Mouse (Mus musculus): Measurements from ENCODE around the gene Trio.

Trio gene

GRCm38 (mm10) chr15:27991892-27992593 is 33.6 kb downstream of the Trio start:
- DNase-seq (ENCODE audit: low spot score) = no peak

- DNase-seq (ENCODE audit: low spot score) = no peak
Measured at GRCm38 (mm10) chr15:27991066-27991701, 34.5 kb downstream of the Trio start.

GRCm38 (mm10) chr15:27987979-27988378 is 37.7 kb downstream of the Trio start:
- DNase-seq (ENCODE audit: low spot score) = no peak

GRCm38 (mm10) chr15:27984881-27985280 is 40.8 kb downstream of the Trio start:
- DNase-seq (ENCODE audit: low spot score) = no peak

- no peak for DNase-seq (ENCODE audit: low spot score)
Measured at GRCm38 (mm10) chr15:27981764-27982500, 43.7 kb downstream of the Trio start.

GRCm38 (mm10) chr15:27981258-27981657 is 44.4 kb downstream of the Trio start:
- DNase-seq (ENCODE audit: low spot score) = no peak

GRCm38 (mm10) chr15:27980436-27980835 is 45.2 kb downstream of the Trio start:
- no peak for DNase-seq (ENCODE audit: low spot score)

- no peak for DNase-seq (ENCODE audit: low spot score)
Measured at GRCm38 (mm10) chr15:27976950-27977349, 48.7 kb downstream of the Trio start.

- DNase-seq (ENCODE audit: low spot score) = no peak
Measured at GRCm38 (mm10) chr15:27976366-27976765, 49.3 kb downstream of the Trio start.

GRCm38 (mm10) chr15:27974637-27975036 is 51.0 kb downstream of the Trio start:
- no peak for DNase-seq (ENCODE audit: low spot score)

GRCm38 (mm10) chr15:27968183-27968582 is 57.5 kb downstream of the Trio start:
- no peak for DNase-seq (ENCODE audit: low spot score)

GRCm38 (mm10) chr15:27967128-27967876 is 58.3 kb downstream of the Trio start:
- no peak for DNase-seq (ENCODE audit: low spot score)

- DNase-seq (ENCODE audit: low spot score) = no peak
Measured at GRCm38 (mm10) chr15:27964877-27965276, 60.8 kb downstream of the Trio start.

- no peak for DNase-seq (ENCODE audit: low spot score)
Measured at GRCm38 (mm10) chr15:27963506-27963905, 62.1 kb downstream of the Trio start.

GRCm38 (mm10) chr15:27960642-27961041 is 65.0 kb downstream of the Trio start:
- no peak for DNase-seq (ENCODE audit: low spot score)

GRCm38 (mm10) chr15:27957867-27958266 is 67.8 kb downstream of the Trio start:
- no peak for DNase-seq (ENCODE audit: low spot score)

GRCm38 (mm10) chr15:27955614-27956013 is 70.0 kb downstream of the Trio start:
- DNase-seq (ENCODE audit: low spot score) = no peak

GRCm38 (mm10) chr15:27954356-27954755 is 71.3 kb downstream of the Trio start:
- no peak for DNase-seq (ENCODE audit: low spot score)

GRCm38 (mm10) chr15:27953570-27953969 is 72.1 kb downstream of the Trio start:
- no peak for DNase-seq (ENCODE audit: low spot score)

GRCm38 (mm10) chr15:27951195-27951594 is 74.5 kb downstream of the Trio start:
- no peak for DNase-seq (ENCODE audit: low spot score)

GRCm38 (mm10) chr15:27949196-27949595 is 76.5 kb downstream of the Trio start:
- DNase-seq (ENCODE audit: low spot score) = no peak

GRCm38 (mm10) chr15:27947880-27948279 is 77.8 kb downstream of the Trio start:
- DNase-seq (ENCODE audit: low spot score) = no peak

Measured in embryo, embryonic 10 days (tissue).